Mouse (Mus musculus): ENCODE data around the gene Negr1.

DNA sequence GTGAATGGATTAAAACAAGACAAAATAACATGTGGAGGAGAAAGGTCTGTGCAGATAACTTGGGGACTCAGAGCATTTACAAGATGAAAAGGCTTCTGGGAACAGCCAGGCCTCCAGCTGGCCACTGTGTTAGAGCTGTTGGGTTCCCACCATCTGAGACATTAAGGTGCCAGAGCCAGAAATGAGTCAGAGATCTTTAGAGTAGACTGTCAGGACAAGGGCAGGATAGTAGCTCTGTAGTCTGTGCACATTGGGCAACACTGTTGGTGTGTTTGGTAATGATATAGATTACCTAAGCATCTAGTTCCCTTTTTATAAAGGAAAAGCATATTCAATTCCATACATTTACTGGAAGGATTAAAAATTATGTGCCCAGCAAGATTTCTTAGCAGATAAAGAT is 710.8 kb downstream of the Negr1 start:
- no peak for TF ChIP-seq POLR2A (IDR thresholded peaks at IDR 0.05; ENCODE audit: extremely low read depth, insufficient read depth, low read length)
- TF ChIP-seq CTCF (IDR thresholded peaks at IDR 0.05; ENCODE audit: extremely low read depth, insufficient read depth, low read length), result no peak
